Mouse (Mus musculus) ES-E14 (cell line): ENCODE results near the gene Spag8.

Source experiments
- CHD2 ChIP-seq: IDR thresholded peaks from 2 replicates; pipeline ENCODE4 v1.6.1; 2014; ENCODE audit warnings: mild to moderate bottlenecking, low read depth, low read length, inconsistent platforms
- HCFC1 ChIP-seq: IDR thresholded peaks from 2 replicates; pipeline ENCODE4 v1.6.1; 2012; ENCODE audit warnings: low read length, inconsistent platforms, borderline replicate concordance; ENCODE audit not compliant: insufficient read depth
- MAFK ChIP-seq: IDR thresholded peaks from 2 replicates; pipeline ENCODE4 v1.6.1; 2014; ENCODE audit warnings: mild to moderate bottlenecking, low read depth, low read length, inconsistent platforms; ENCODE audit not compliant: insufficient read depth
- ZC3H11A ChIP-seq: IDR thresholded peaks from 2 replicates; pipeline ENCODE4 v1.6.1; 2012; ENCODE audit warnings: low read depth, mild to moderate bottlenecking, inconsistent platforms, low read length, borderline replicate concordance
- ZNF384 ChIP-seq: IDR thresholded peaks from 2 replicates; pipeline ENCODE4 v1.6.1; 2012; ENCODE audit warnings: low read depth, low read length, inconsistent platforms

GRCm38 (mm10) chr4:43679416-43680043 is 26.1 kb upstream of the Spag8 start:
- TF ChIP-seq MAFK (no peak), CHD2 (no peak), HCFC1 (no peak), ZNF384 (no peak), ZC3H11A (no peak)
